Mouse (Mus musculus) spleen, adult 2 months (tissue): ENCODE measurements around the gene Fam133b.

ENCODE experiments used
- CTCF ChIP-seq: fragments of 200-500 bp; IDR thresholded peaks from 2 replicates; pipeline ENCODE4 v1.5.1; 2011; ENCODE audit warnings: mild to moderate bottlenecking, inconsistent platforms; ENCODE audit not compliant: insufficient read depth, insufficient read length, insufficient replicate concordance; ENCODE audit errors: extremely low read depth
- POLR2A ChIP-seq: fragments of 200-500 bp; IDR thresholded peaks from 2 replicates; pipeline ENCODE4 v1.6.1; 2011; ENCODE audit warnings: low read depth, low read length, inconsistent platforms

DNA sequence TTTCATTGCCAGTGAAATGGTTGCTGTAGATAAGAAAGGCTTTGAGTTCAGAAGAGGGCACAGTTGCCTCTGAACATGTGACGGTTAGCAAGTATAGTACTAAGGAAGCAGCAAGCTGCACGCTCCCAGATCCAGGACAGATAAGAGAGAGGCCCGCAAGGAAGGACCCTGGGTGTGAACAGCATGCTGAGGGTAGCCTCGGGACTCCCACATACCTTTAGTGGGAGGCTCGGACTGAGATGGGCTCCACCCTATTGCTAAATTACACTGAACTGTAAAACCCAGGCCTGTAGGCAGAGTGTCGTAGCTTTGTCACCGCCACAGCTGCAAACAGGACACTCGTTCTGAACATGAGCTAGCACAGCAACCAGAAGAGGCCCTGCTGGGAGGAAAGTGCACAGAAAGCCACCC lies 28.7 kb upstream of the Fam133b start:
- no peak for TF ChIP-seq POLR2A
- TF ChIP-seq CTCF, result no peak
